Mouse (Mus musculus): ENCODE results near the gene Tat. TPM values are rescaled to one million over a fixed set of nuclear protein-coding genes. Genes with fewer than 3 reads are reported as not detected.
"Not testable (repeated sequence)": the region's sequence is repeated elsewhere in the genome, so short reads cannot be mapped to it uniquely, and the experiment has no call there.

Gene Tat
- total and polyA plus RNA-seq, 3 experiments = 0.22 TPM; not detected in 2

GRCm38 (mm10) chr8:110022081-110022480 lies 31.8 kb downstream of the Tat start:
- Histone ChIP-seq H3K9me3 (replicated peaks) (0 out of 2 replicates have a peak, but pooled peaks cover 6% of the 10 kb centered on the region), H3K4me1 (ENCODE audit: insufficient read depth, low read depth, low read length) (no peaks in the 10 kb centered on the region), H3K27me3 (ENCODE audit: insufficient read depth, low read length) (no peaks in the 10 kb centered on the region), H3K4me3 (ENCODE audit: low read depth, low read length) (no peak overlapping the region), H3K36me3 (replicated peaks) (no peaks in the 10 kb centered on the region)
- TF ChIP-seq GATA1 (IDR thresholded peaks at IDR 0.05; ENCODE audit: borderline replicate concordance, low read length) = no peak
- no peak for TF ChIP-seq CTCF (IDR thresholded peaks at IDR 0.05; ENCODE audit: low read depth, low read length)
- TF ChIP-seq GATA2 (IDR thresholded peaks at IDR 0.05; ENCODE audit: borderline replicate concordance, low read depth, low read length) = no peak
- TF ChIP-seq POLR2AphosphoS5 (IDR thresholded peaks at IDR 0.05; ENCODE audit: insufficient replicate concordance, low read depth, low read length) = no peak
- TF ChIP-seq TAL1 (conservative IDR thresholded peaks at IDR 0.05; ENCODE audit: low read depth, low read length) = no peak
- ATAC-seq (ENCODE audit: extremely low read depth, insufficient number of reproducible peaks, low FRiP score, poor library complexity, severe bottlenecking) (no peak), DNase-seq (ENCODE audit: low spot score) (no peak)

- no peak for TF ChIP-seq TAL1 (conservative IDR thresholded peaks at IDR 0.05; ENCODE audit: low read depth, low read length)
- no peak for TF ChIP-seq GATA1 (IDR thresholded peaks at IDR 0.05; ENCODE audit: borderline replicate concordance, low read length)
- TF ChIP-seq POLR2AphosphoS5 (IDR thresholded peaks at IDR 0.05; ENCODE audit: insufficient replicate concordance, low read depth, low read length) = no peak
- TF ChIP-seq GATA2 (IDR thresholded peaks at IDR 0.05; ENCODE audit: borderline replicate concordance, low read depth, low read length) = no peak
- TF ChIP-seq CTCF (IDR thresholded peaks at IDR 0.05; ENCODE audit: low read depth, low read length) = no peak
- Histone ChIP-seq H3K27me3 (ENCODE audit: insufficient read depth, low read length) (no peaks in the 10 kb centered on the region), H3K9me3 (replicated peaks) (0 out of 2 replicates have a peak, but pooled peaks cover 6% of the 10 kb centered on the region), H3K4me1 (ENCODE audit: insufficient read depth, low read depth, low read length) (no peaks in the 10 kb centered on the region), H3K4me3 (ENCODE audit: low read depth, low read length) (no peak overlapping the region), H3K36me3 (replicated peaks) (no peaks in the 10 kb centered on the region)
- DNase-seq (ENCODE audit: low spot score) (no peak), ATAC-seq (ENCODE audit: extremely low read depth, insufficient number of reproducible peaks, low FRiP score, poor library complexity, severe bottlenecking) (no peak)
These were observed 32.6 kb downstream of the Tat start for GRCm38 (mm10) chr8:110022768-110023344.

- not testable (repeated sequence) for H3K27me3 ChIP-seq (ENCODE audit: insufficient read depth, low read length); H3K4me3 ChIP-seq (ENCODE audit: low read depth, low read length); ATAC-seq (ENCODE audit: extremely low read depth, insufficient number of reproducible peaks, low FRiP score, poor library complexity, severe bottlenecking); DNase-seq (ENCODE audit: low spot score); H3K36me3 ChIP-seq (replicated peaks); H3K4me1 ChIP-seq (ENCODE audit: insufficient read depth, low read depth, low read length)
- peaks cover 28% of the 10 kb centered on the region for H3K9me3 ChIP-seq (replicated peaks)
These were observed 43.5 kb downstream of the Tat start for GRCm38 (mm10) chr8:110033771-110034170.

- ATAC-seq (ENCODE audit: extremely low read depth, insufficient number of reproducible peaks, low FRiP score, poor library complexity, severe bottlenecking) (no peak), DNase-seq (ENCODE audit: low spot score) (no peak)
- Histone ChIP-seq H3K4me1 (ENCODE audit: insufficient read depth, low read depth, low read length) (no peaks in the 10 kb centered on the region), H3K27me3 (ENCODE audit: insufficient read depth, low read length) (no peaks in the 10 kb centered on the region; the same call in 1 of the 2 replicates), H3K9me3 (replicated peaks) (peaks cover 33% of the 10 kb centered on the region), H3K36me3 (replicated peaks) (no peaks in the 10 kb centered on the region), H3K4me3 (ENCODE audit: low read depth, low read length) (no peak overlapping the region)
- TF ChIP-seq TAL1 (conservative IDR thresholded peaks at IDR 0.05; ENCODE audit: low read depth, low read length) (no peak), GATA1 (IDR thresholded peaks at IDR 0.05; ENCODE audit: borderline replicate concordance, low read length) (no peak), CTCF (IDR thresholded peaks at IDR 0.05; ENCODE audit: low read depth, low read length) (no peak)
These were observed 44.1 kb downstream of the Tat start for GRCm38 (mm10) chr8:110034331-110034730.

- no peak for TF ChIP-seq TAL1 (conservative IDR thresholded peaks at IDR 0.05; ENCODE audit: low read depth, low read length)
- no peak for TF ChIP-seq GATA2 (IDR thresholded peaks at IDR 0.05; ENCODE audit: borderline replicate concordance, low read depth, low read length)
- TF ChIP-seq POLR2AphosphoS5 (IDR thresholded peaks at IDR 0.05; ENCODE audit: insufficient replicate concordance, low read depth, low read length) = no peak
- TF ChIP-seq CTCF (IDR thresholded peaks at IDR 0.05; ENCODE audit: low read depth, low read length) = no peak
- no peak for TF ChIP-seq GATA1 (IDR thresholded peaks at IDR 0.05; ENCODE audit: borderline replicate concordance, low read length)
- no peaks in the 10 kb centered on the region for H3K27me3 ChIP-seq (ENCODE audit: insufficient read depth, low read length)
- no peaks in the 10 kb centered on the region for H3K4me1 ChIP-seq (ENCODE audit: insufficient read depth, low read depth, low read length)
- DNase-seq (ENCODE audit: low spot score) (no peak), ATAC-seq (ENCODE audit: extremely low read depth, insufficient number of reproducible peaks, low FRiP score, poor library complexity, severe bottlenecking) (no peak)
- H3K9me3 ChIP-seq (replicated peaks) = peaks cover 24% of the 10 kb centered on the region
- H3K4me3 ChIP-seq (ENCODE audit: low read depth, low read length) = no peak overlapping the region
- H3K36me3 ChIP-seq (replicated peaks) = no peaks in the 10 kb centered on the region
These were observed 45.9 kb downstream of the Tat start for GRCm38 (mm10) chr8:110036156-110036555.

- ATAC-seq (ENCODE audit: extremely low read depth, insufficient number of reproducible peaks, low FRiP score, poor library complexity, severe bottlenecking) = no peak
- no peak for TF ChIP-seq GATA2 (IDR thresholded peaks at IDR 0.05; ENCODE audit: borderline replicate concordance, low read depth, low read length)
- no peak for TF ChIP-seq GATA1 (IDR thresholded peaks at IDR 0.05; ENCODE audit: borderline replicate concordance, low read length)
- no peak for TF ChIP-seq POLR2AphosphoS5 (IDR thresholded peaks at IDR 0.05; ENCODE audit: insufficient replicate concordance, low read depth, low read length)
- TF ChIP-seq CTCF (IDR thresholded peaks at IDR 0.05; ENCODE audit: low read depth, low read length) = no peak
- no peak overlapping the region for H3K4me3 ChIP-seq (ENCODE audit: low read depth, low read length)
- H3K9me3 ChIP-seq (replicated peaks) = peaks cover 25% of the 10 kb centered on the region
- DNase-seq (ENCODE audit: low spot score) = no peak
- H3K4me1 ChIP-seq (ENCODE audit: insufficient read depth, low read depth, low read length) = no peaks in the 10 kb centered on the region
- H3K36me3 ChIP-seq (replicated peaks) = no peaks in the 10 kb centered on the region
- H3K27me3 ChIP-seq (ENCODE audit: insufficient read depth, low read length) = no peaks in the 10 kb centered on the region
These were observed 49.0 kb downstream of the Tat start for GRCm38 (mm10) chr8:110039216-110039615.

DNA sequence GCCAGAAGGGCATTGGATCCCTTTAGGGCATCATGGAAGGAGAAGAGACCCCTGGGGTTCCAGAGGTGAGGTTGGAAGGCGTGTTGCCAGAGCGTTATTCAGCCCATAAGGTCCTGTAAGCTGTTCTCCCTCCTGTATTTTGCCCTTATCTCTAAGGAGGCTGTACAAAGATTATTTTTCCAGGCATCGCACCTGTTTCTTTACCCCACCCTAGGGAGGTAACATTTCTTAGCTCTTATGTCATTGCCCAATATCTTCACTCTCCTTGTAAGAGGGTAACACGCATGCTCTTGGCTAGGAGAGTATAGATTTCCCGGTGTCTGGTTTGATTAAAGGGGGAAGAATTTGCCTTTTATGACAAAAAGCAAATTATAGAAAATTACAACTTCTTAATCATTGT lies 49.4 kb downstream of the Tat start, which contains the start of gene Chst4:
TSS of gene Chst4 (minus strand) at position 82 of the 400 bp plus-strand sequence.
- no peaks in the 10 kb centered on the region for H3K36me3 ChIP-seq (replicated peaks)
- H3K4me1 ChIP-seq (ENCODE audit: insufficient read depth, low read depth, low read length) = no peaks in the 10 kb centered on the region
- DNase-seq (ENCODE audit: low spot score) (no peak), ATAC-seq (ENCODE audit: extremely low read depth, insufficient number of reproducible peaks, low FRiP score, poor library complexity, severe bottlenecking) (no peak)
- H3K4me3 ChIP-seq (ENCODE audit: low read depth, low read length) = no peak within 1 kb of the TSS
- peaks cover 25% of the 10 kb centered on the region for H3K9me3 ChIP-seq (replicated peaks)
- TF ChIP-seq POLR2AphosphoS5 (IDR thresholded peaks at IDR 0.05; ENCODE audit: insufficient replicate concordance, low read depth, low read length) (no peak), CTCF (IDR thresholded peaks at IDR 0.05; ENCODE audit: low read depth, low read length) (no peak), GATA2 (IDR thresholded peaks at IDR 0.05; ENCODE audit: borderline replicate concordance, low read depth, low read length) (no peak), TAL1 (conservative IDR thresholded peaks at IDR 0.05; ENCODE audit: low read depth, low read length) (no peak), GATA1 (IDR thresholded peaks at IDR 0.05; ENCODE audit: borderline replicate concordance, low read length) (no peak)
- no peaks in the 10 kb centered on the region for H3K27me3 ChIP-seq (ENCODE audit: insufficient read depth, low read length)
